In the genomic region with DNA sequence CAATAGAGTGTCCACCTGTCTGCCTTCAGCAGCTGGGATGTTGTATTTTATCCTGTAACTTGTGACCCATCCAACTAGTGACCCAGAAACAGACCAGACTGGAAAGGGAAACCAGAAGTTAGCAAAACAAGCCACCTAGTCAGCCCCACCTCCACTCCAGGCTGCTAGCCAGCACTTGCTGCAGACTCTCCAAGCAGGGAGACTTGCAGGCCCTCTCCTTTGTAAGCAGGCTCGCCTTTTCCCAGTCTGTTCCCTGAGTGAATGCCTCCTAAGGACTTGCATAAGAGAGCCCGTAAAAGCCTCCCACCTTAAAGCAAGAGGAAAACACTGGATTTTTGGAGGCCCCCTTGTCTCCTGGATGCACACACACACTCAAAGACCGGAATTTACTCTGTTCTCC, we compare ENCODE assay signal across 9 mouse cellular contexts. TPM values are rescaled to one million over a fixed set of nuclear protein-coding genes. Genes with fewer than 3 reads are reported as not detected.
DNase-seq lines count a peak whose midpoint lies in the region; ATAC-seq and TF ChIP-seq lines count a peak whose summit lies in the region.
"Had no signal": no experiment of that assay in that cellular context is flagged by ENCODE, and none has a peak within 500 bp of the region (broad histone marks: within the 10 kb centered on the region; RNA-seq: fewer than 3 reads in every experiment).

No protein-coding gene starts in this region.

- H3K4me1 ChIP-seq in embryonic facial prominence, embryonic 12.5 days, result peaks cover 36% of the 10 kb centered on the region
- peaks cover 74% of the 10 kb centered on the region for H3K4me1 ChIP-seq in heart, postnatal 0 days (ENCODE audit: control insufficient read depth, insufficient read depth)

- DNase-seq in layer of hippocampus, adult 8-10 months (ENCODE audit: low spot score in 2 of 2), result peak; percentile 34 to 45
- no peak for DNase-seq in layer of hippocampus, adult 18-20 months (ENCODE audit: low spot score in 2 of 2)
- peak; percentile 68 for DNase-seq in heart, postnatal 0 days (ENCODE audit: low spot score)
- peak; percentile 44 to 62 for DNase-seq in left cerebral cortex, postnatal 14 days (ENCODE audit: low spot score in 2 of 2)
- DNase-seq in right cerebral cortex, postnatal 36 days (ENCODE audit: low spot score in 2 of 2), result peak; percentile 47 to 54
- DNase-seq in thymus, adult 18-20 months, result no peak
- DNase-seq in T-cell, adult 2 months (ENCODE audit: low spot score), result no peak

- no peak for TF ChIP-seq EP300 in heart, postnatal 0 days (IDR thresholded peaks at IDR 0.05; ENCODE audit: low read depth)

- 60% methylated on average over 3 of the region's 3 CpGs for WGBS in embryonic facial prominence, embryonic 12.5 days
- 12% methylated on average over 3 of the region's 3 CpGs for WGBS in heart, postnatal 0 days

- H3K4me3 ChIP-seq in embryonic facial prominence, embryonic 12.5 days, result no peak overlapping the region
- no peak overlapping the region for H3K4me3 ChIP-seq in heart, postnatal 0 days (ENCODE audit: low read depth, low read length)

- no peaks in the 10 kb centered on the region for H3K9me3 ChIP-seq in embryonic facial prominence, embryonic 12.5 days
- H3K9me3 ChIP-seq in heart, postnatal 0 days (replicated peaks; ENCODE audit: control insufficient read depth, low read length), result 0 out of 2 replicates have a peak, but pooled peaks cover 4% of the 10 kb centered on the region
- H3K9me3 ChIP-seq: G1E had no signal

- intact Hi-C loops in left cerebral cortex, postnatal 14 days (cut with DNase I), result no loop called here

- no peak overlapping the region; the same call in 1 of the 2 replicates for H3K9ac ChIP-seq in embryonic facial prominence, embryonic 12.5 days
- no peak overlapping the region; the same call in 1 of the 2 replicates for H3K9ac ChIP-seq in heart, postnatal 0 days (replicated peaks; ENCODE audit: low read depth, low read length)

- H3K27ac ChIP-seq in embryonic facial prominence, embryonic 12.5 days, result peak overlapping the region; percentile 74
- H3K27ac ChIP-seq in heart, postnatal 0 days (ENCODE audit: low read depth), result peak overlapping the region; percentile 94

- H3K27me3 ChIP-seq in embryonic facial prominence, embryonic 12.5 days, result no peaks in the 10 kb centered on the region
- no peaks in the 10 kb centered on the region for H3K27me3 ChIP-seq in heart, postnatal 0 days (ENCODE audit: control insufficient read depth, insufficient read depth, low read length)

- H3K4me2 ChIP-seq in embryonic facial prominence, embryonic 12.5 days (replicated peaks), result no peak overlapping the region
- no peak overlapping the region for H3K4me2 ChIP-seq in heart, postnatal 0 days (ENCODE audit: low read depth, low read length)

- TF ChIP-seq CTCF in heart, postnatal 0 days (IDR thresholded peaks at IDR 0.05; ENCODE audit: low read depth), result no peak

- no peaks in the 10 kb centered on the region for H3K36me3 ChIP-seq in embryonic facial prominence, embryonic 12.5 days
- no peaks in the 10 kb centered on the region for H3K36me3 ChIP-seq in heart, postnatal 0 days (replicated peaks; ENCODE audit: control insufficient read depth, insufficient read depth, low read length)
- H3K36me3 ChIP-seq: G1E had no signal

- ATAC-seq in embryonic facial prominence, embryonic 12.5 days (ENCODE audit: insufficient number of reproducible peaks, insufficient read depth, low FRiP score, low TSS enrichment), result no peak
- peak; percentile 22; the same call in 1 of the 2 replicates for ATAC-seq in heart, postnatal 0 days (ENCODE audit: insufficient read depth, low read depth)

RNA-seq across cellular contexts. Expression of a gene that starts 27.3 kb away (rescaled TPM):
- 100 to 1,000 TPM; 558 to 681 (median 612) TPM for total RNA-seq in layer of hippocampus, adult 8-10 months (2022)
- 100 to 1,000 TPM; 601 to 621 TPM for total RNA-seq in layer of hippocampus, adult 18-20 months (2021)
- 51.3 and 51.5 TPM in 2 replicates for polyA plus RNA-seq in embryonic facial prominence, embryonic 12.5 days (2016; fragmentation: Nextera tagmentation; extraction: Ambion mirVana)
- 2,277 and 2,295 TPM in 2 replicates for total RNA-seq in heart, postnatal 0 days (2014; rRNA removed; ENCODE audit: low replicate concordance)
- polyA plus RNA-seq in heart, postnatal 0 days (2015; fragmentation: Nextera tagmentation; extraction: Ambion mirVana), result 706 and 785 TPM in 2 replicates
- 100 to 1,000 TPM; 737 to 785 TPM for total RNA-seq in left cerebral cortex, postnatal 14 days (2021)

Comparison
In these comparisons a context has a peak if more than half of its experiments do, and no peak if none do; other contexts are left out.
1. DNase-seq: peak in layer of hippocampus, adult 8-10 months (2 of 2), heart, postnatal 0 days (single experiment), left cerebral cortex, postnatal 14 days (2 of 2) and right cerebral cortex, postnatal 36 days (2 of 2); none in layer of hippocampus, adult 18-20 months (0 of 2), thymus, adult 18-20 months (0 of 2) and T-cell, adult 2 months (single experiment).